Mouse (Mus musculus) olfactory bulb, adult 2 months (tissue): ENCODE data around the gene Zbtb22.

Source experiments
- CTCF ChIP-seq: fragments of 200-500 bp; IDR thresholded peaks from 2 replicates; pipeline ENCODE4 v1.5.1; 2012; ENCODE audit warnings: low read depth, mild to moderate bottlenecking, low read length, moderate library complexity; ENCODE audit not compliant: insufficient read depth
- POLR2A ChIP-seq: fragments of 200-500 bp; IDR thresholded peaks from 2 replicates; pipeline ENCODE4 v1.6.1; 2012; ENCODE audit warnings: mild to moderate bottlenecking, low read depth, low read length, moderate library complexity; ENCODE audit not compliant: insufficient read depth

- TF ChIP-seq POLR2A (no peak), CTCF (no peak)
Observed at GRCm38 (mm10) chr17:33928251-33928947, 12.7 kb downstream of the Zbtb22 start.
